Mouse (Mus musculus) natural killer cell, adult 2 months (primary cell): ENCODE measurements around the gene Gm8251.
"Not testable (repeated sequence)": the region's sequence is repeated elsewhere in the genome, so short reads cannot be mapped to it uniquely, and the experiment has no call there.

Experiments
- DNase-seq, 2 experiments: peaks; one replicate each; pipeline ENCODE4 v3.0.0; 2022; ENCODE audit warnings: low spot score in 2 of 2

Gm8251 gene

GRCm38 (mm10) chr1:44061836-44062235 is at the start of gene Gm8251:
Gene Gm8251, minus strand, starts transcription at chr1:44061936.
- no peak for DNase-seq

DNA sequence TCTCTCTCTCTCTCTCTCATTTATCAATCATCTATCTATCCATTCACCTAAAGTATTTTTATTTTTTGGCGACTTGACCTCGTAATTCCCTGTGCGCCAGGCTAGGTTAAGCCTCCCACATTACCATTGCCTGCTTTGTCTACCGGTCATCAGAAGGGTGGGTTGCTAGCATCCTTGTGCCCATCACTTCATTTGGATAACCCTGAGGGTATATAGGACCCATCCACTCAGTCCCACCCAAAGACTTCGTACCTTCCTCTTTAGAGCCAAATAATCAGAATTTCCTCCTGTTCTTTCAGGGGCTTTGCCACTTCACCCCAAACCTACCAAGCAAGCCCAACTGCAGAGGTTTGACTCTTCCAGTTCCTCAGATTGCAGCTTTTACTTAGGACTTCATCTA is 41.2 kb upstream of the Gm8251 start:
- no peak for DNase-seq

DNA sequence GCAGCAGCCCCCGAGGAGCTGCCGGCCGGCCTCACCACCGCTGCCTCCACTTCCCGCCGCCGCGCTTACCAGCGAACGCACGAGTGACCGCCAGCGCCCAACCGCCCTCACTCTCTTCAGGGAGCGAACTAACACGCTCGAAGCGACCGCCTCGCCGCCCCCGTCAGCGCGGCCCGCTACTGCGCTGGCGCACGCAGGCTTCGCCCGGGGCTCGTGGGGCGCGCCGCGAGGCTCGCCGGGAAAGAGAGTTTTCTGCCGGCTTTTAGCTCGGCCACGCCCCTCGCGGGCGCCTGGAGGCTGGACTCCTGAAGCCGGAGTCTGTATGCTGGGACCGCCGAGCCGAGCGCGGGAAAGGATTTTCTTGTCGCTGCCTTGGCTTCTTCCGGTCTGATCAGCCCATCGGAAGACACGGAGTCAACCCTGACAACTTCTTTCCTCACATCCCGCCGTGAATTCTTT is 40.6 kb upstream of the Gm8251 start, which contains the start of gene Tex30:
TSS of gene Tex30 (minus strand) at position 183 of the 459 bp plus-strand sequence.
- DNase-seq: peak; percentile 76 to 86

DNA sequence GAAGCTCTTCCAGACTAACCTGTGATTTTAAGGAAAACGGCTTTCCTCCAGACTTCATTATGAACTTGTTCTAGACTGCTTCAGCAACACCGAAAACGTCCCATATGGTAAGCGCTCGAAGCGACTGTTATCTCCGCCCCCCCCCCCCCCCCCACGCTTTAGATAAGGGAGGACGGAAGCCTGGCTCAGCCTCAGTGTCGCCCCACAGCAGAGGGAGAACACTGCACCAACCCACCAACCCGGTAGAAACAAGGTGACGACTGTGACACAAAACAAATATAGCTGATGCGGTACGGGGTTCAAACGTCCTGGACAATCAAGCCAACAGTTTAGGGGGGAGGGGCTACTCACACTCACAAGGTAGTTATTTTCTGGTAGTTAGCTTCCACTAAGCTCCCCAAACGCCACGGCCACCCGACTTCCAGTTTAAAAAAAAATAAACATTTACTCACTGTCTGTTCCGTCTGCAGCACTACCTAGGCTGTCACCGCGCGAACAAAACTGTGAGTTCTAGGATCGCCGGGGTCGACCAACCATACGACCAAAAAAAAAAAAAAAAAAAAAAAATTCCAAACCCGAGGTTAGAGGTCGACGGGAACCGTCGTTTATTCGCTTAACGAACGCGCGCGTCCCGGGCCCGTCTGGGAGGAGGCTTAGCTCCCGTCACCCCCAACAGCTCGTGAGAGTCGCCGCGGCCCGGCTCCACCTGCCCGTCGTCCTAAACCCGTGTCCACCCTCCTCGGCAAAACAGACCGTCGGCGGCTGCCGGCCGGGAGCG is 39.9 kb upstream of the Gm8251 start:
- DNase-seq: peak; percentile 28 to 44

DNA sequence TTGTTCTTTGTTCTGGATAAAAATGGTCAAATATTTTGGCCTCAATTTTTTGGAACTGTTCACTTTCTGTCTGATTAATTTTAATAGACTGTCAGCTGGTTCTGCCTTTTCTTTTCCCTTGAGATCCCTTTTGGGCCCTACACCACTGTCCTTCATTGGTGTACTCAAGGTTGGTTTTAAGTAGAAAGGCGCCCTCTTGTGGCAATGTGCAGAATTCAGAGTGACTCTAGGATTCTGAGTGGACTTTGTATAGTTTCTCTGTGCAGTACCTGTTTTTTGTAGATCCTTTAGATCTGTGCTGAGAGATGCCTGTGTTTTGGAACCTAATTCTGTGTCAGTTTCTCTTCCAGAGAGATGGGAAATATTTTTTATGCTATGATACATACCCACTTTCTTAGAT is 2.9 kb upstream of the Gm8251 start:
- DNase-seq: peak; percentile 24 to 60

- DNase-seq: no peak
Measured at GRCm38 (mm10) chr1:44063439-44063838, 1.7 kb upstream of the Gm8251 start.

GRCm38 (mm10) chr1:44057805-44058204 is 3.9 kb downstream of the Gm8251 start:
- DNase-seq: no peak

GRCm38 (mm10) chr1:44046556-44046955 is 15.2 kb downstream of the Gm8251 start:
- DNase-seq: no peak

- not testable (repeated sequence) for DNase-seq
Measured at GRCm38 (mm10) chr1:44045689-44046088, 16.0 kb downstream of the Gm8251 start.

DNA sequence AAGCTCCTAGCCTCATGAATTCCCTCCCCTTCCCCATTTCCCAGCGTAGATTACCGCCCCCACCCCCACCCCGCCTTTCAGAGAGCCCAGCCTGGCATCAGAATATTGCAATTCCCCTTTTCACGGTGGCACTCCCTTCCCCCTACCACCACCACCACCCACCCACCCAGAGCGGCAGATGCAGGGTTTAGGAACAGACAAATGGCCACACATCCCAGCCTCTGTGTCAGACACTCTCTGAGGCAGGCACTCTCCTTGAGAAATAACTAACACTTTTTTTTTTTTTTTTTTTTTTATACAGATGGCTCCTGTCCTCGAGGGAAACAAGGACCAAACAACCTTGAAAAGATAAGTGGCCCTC is 19.2 kb downstream of the Gm8251 start:
- DNase-seq: no peak

DNA sequence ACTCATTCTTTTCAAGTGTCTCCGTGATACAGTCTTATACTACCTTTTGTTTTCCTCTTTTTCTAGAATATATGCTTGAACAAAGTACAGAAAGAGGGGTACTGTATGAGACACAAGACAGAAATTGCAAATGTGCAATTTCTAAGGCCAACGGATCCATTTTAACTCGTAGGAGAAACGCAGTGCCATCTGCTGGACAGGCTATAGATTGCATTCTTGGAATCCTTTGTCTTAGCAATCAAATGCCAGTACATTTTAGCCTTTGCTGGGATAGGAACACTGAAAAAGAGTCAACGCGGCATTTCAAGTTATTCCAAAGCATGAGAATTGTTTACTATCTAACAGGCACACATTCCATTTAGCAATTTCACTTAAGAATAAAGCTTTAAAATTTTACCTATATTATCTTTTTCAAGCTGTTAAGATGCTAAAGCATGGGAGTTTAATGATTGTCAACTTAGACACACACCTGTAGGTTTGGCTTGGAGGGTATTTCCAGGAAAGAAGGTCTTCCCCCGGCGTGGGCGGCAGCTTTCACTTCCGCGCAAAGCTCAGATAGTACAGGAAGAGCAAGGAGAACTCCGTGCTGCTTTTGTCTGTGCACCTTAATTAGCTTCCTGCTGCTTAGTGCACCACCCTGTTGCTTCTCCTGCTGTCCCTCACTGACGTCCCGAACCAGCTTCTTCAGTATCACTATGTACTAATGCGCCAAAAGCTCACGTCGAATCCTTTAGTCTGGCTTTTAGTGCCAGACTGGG is 19.8 kb downstream of the Gm8251 start:
- DNase-seq: peak; percentile 23 to 57

- no peak for DNase-seq
Measured at GRCm38 (mm10) chr1:44032948-44033347, 28.8 kb downstream of the Gm8251 start.

- no peak for DNase-seq
Measured at GRCm38 (mm10) chr1:44032213-44032612, 29.5 kb downstream of the Gm8251 start.

GRCm38 (mm10) chr1:44027651-44028050 is 34.1 kb downstream of the Gm8251 start:
- DNase-seq: no peak

- DNase-seq: no peak
Measured at GRCm38 (mm10) chr1:44022656-44023055, 39.1 kb downstream of the Gm8251 start.

DNA sequence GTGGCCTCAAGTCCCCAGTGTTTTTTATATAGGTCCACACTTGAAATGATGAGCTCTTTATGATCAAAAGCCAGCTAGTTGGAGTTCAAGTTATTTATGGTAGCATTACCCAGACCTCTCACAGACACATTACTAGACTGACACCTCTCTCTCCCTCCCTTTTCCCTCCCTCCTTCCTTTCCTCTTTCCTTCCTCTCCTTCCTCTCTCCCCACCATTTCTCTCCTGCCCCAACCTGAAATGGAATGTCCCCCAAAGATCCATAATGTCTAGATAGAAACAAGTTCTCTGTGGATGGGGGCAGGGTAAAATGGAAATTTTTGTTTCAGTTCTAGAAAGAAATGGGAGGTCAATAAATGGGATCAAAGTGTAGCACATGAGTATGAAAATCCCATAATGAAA is 41.8 kb downstream of the Gm8251 start, which contains the start of gene Mettl21c:
TSS of gene Mettl21c (minus strand) at position 101 of the 400 bp plus-strand sequence.
- DNase-seq: no peak

- DNase-seq: no peak
Measured at GRCm38 (mm10) chr1:44015556-44015955, 46.2 kb downstream of the Gm8251 start.
